Mouse (Mus musculus): Measurements from ENCODE around the gene Npr1.

Npr1 gene

GRCm38 (mm10) chr3:90450874-90451273 lies 14.8 kb downstream of the Npr1 start:
- in situ Hi-C loops (cut with MboI; ENCODE audit: low pct_unique_long_range_greater_than_20kb in 1 of 2, low sequenced_read_pairs in 2 of 2, unreplicated experiment in 1 of 2) = no loop called here

- in situ Hi-C loops (cut with MboI; ENCODE audit: low pct_unique_long_range_greater_than_20kb in 1 of 2, low sequenced_read_pairs in 2 of 2, unreplicated experiment in 1 of 2) = no loop called here
These were observed 17.0 kb downstream of the Npr1 start for GRCm38 (mm10) chr3:90448626-90449025.

GRCm38 (mm10) chr3:90447123-90447494 lies 18.6 kb downstream of the Npr1 start:
- in situ Hi-C loops (cut with MboI; ENCODE audit: low pct_unique_long_range_greater_than_20kb in 1 of 2, low sequenced_read_pairs in 2 of 2, unreplicated experiment in 1 of 2) = no loop called here

- in situ Hi-C loops (cut with MboI; ENCODE audit: low pct_unique_long_range_greater_than_20kb in 1 of 2, low sequenced_read_pairs in 2 of 2, unreplicated experiment in 1 of 2) = no loop called here
These were observed 19.1 kb downstream of the Npr1 start for GRCm38 (mm10) chr3:90446389-90447122.

- in situ Hi-C loops (cut with MboI; ENCODE audit: low pct_unique_long_range_greater_than_20kb in 1 of 2, low sequenced_read_pairs in 2 of 2, unreplicated experiment in 1 of 2) = no loop called here
These were observed 20.1 kb downstream of the Npr1 start for GRCm38 (mm10) chr3:90445417-90446200.

- in situ Hi-C loops (cut with MboI; ENCODE audit: low pct_unique_long_range_greater_than_20kb in 1 of 2, low sequenced_read_pairs in 2 of 2, unreplicated experiment in 1 of 2) = no loop called here
These were observed 21.7 kb downstream of the Npr1 start for GRCm38 (mm10) chr3:90443977-90444376.

- in situ Hi-C loops (cut with MboI; ENCODE audit: low pct_unique_long_range_greater_than_20kb in 1 of 2, low sequenced_read_pairs in 2 of 2, unreplicated experiment in 1 of 2) = no loop called here
These were observed 24.9 kb downstream of the Npr1 start for GRCm38 (mm10) chr3:90440756-90441155.

GRCm38 (mm10) chr3:90437131-90437530 lies 28.5 kb downstream of the Npr1 start:
- in situ Hi-C loops (cut with MboI; ENCODE audit: low pct_unique_long_range_greater_than_20kb in 1 of 2, low sequenced_read_pairs in 2 of 2, unreplicated experiment in 1 of 2) = no loop called here

GRCm38 (mm10) chr3:90434073-90434730 lies 31.5 kb downstream of the Npr1 start:
- in situ Hi-C loops (cut with MboI; ENCODE audit: low pct_unique_long_range_greater_than_20kb in 1 of 2, low sequenced_read_pairs in 2 of 2, unreplicated experiment in 1 of 2) = loop anchor here in 1 of 2 experiments (5.0 kb wide), 1 partner anchor 33 kb away; the partner anchor contains the start of gene Npr1

- in situ Hi-C loops (cut with MboI; ENCODE audit: low pct_unique_long_range_greater_than_20kb in 1 of 2, low sequenced_read_pairs in 2 of 2, unreplicated experiment in 1 of 2) = loop anchor here in 1 of 2 experiments (5.0 kb wide), 1 partner anchor 34 kb away; the partner anchor contains the start of gene Npr1
These were observed 32.2 kb downstream of the Npr1 start, which contains the start of gene Ints3 for GRCm38 (mm10) chr3:90433381-90434020. Ints3 (minus strand) TSS chr3:90433622.

- in situ Hi-C loops (cut with MboI; ENCODE audit: low pct_unique_long_range_greater_than_20kb in 1 of 2, low sequenced_read_pairs in 2 of 2, unreplicated experiment in 1 of 2) = loop anchor here in 1 of 2 experiments (5.0 kb wide), 1 partner anchor 34 kb away; the partner anchor contains the start of gene Npr1
These were observed 32.9 kb downstream of the Npr1 start for GRCm38 (mm10) chr3:90432811-90433219.

GRCm38 (mm10) chr3:90432348-90432747 lies 33.3 kb downstream of the Npr1 start:
- in situ Hi-C loops (cut with MboI; ENCODE audit: low pct_unique_long_range_greater_than_20kb in 1 of 2, low sequenced_read_pairs in 2 of 2, unreplicated experiment in 1 of 2) = loop anchor here in 1 of 2 experiments (5.0 kb wide), 1 partner anchor 35 kb away; the partner anchor contains the start of gene Npr1

GRCm38 (mm10) chr3:90429576-90429975 lies 36.1 kb downstream of the Npr1 start:
- in situ Hi-C loops (cut with MboI; ENCODE audit: low pct_unique_long_range_greater_than_20kb in 1 of 2, low sequenced_read_pairs in 2 of 2, unreplicated experiment in 1 of 2) = no loop called here

- in situ Hi-C loops (cut with MboI; ENCODE audit: low pct_unique_long_range_greater_than_20kb in 1 of 2, low sequenced_read_pairs in 2 of 2, unreplicated experiment in 1 of 2) = no loop called here
These were observed 37.5 kb downstream of the Npr1 start for GRCm38 (mm10) chr3:90428186-90428585.

- in situ Hi-C loops (cut with MboI; ENCODE audit: low pct_unique_long_range_greater_than_20kb in 1 of 2, low sequenced_read_pairs in 2 of 2, unreplicated experiment in 1 of 2) = no loop called here
These were observed 38.1 kb downstream of the Npr1 start for GRCm38 (mm10) chr3:90427574-90427973.

- in situ Hi-C loops (cut with MboI; ENCODE audit: low pct_unique_long_range_greater_than_20kb in 1 of 2, low sequenced_read_pairs in 2 of 2, unreplicated experiment in 1 of 2) = no loop called here
These were observed 40.2 kb downstream of the Npr1 start for GRCm38 (mm10) chr3:90425499-90425898.

- in situ Hi-C loops (cut with MboI; ENCODE audit: low pct_unique_long_range_greater_than_20kb in 1 of 2, low sequenced_read_pairs in 2 of 2, unreplicated experiment in 1 of 2) = no loop called here
These were observed 42.1 kb downstream of the Npr1 start for GRCm38 (mm10) chr3:90423549-90423948.

GRCm38 (mm10) chr3:90420696-90421095 lies 45.0 kb downstream of the Npr1 start:
- in situ Hi-C loops (cut with MboI; ENCODE audit: low pct_unique_long_range_greater_than_20kb in 1 of 2, low sequenced_read_pairs in 2 of 2, unreplicated experiment in 1 of 2) = no loop called here

Measured in mouse embryonic stem cell (cell line).